Mouse (Mus musculus) C2C12 (cell line): ENCODE measurements around the gene Capn11. TPM values are rescaled to one million over a fixed set of nuclear protein-coding genes. Genes with fewer than 3 reads are reported as not detected.
A peak's percentile ranks its signal among the peaks of the same experiment; 100 is the strongest.

Source experiments
- H3K27me3 ChIP-seq: one replicate; pipeline ENCODE4 v1.6.1; 2011; ENCODE audit not compliant: control insufficient read depth, insufficient read depth, insufficient read length
- H3K36me3 ChIP-seq: one replicate; pipeline ENCODE4 v1.6.1; 2011; ENCODE audit not compliant: control insufficient read depth, insufficient read depth
- H3K4me3 ChIP-seq: one replicate; pipeline ENCODE4 v1.5.1; 2011; ENCODE audit warnings: mild to moderate bottlenecking, control low read depth; ENCODE audit not compliant: poor library complexity, insufficient read depth, severe bottlenecking
- H3K79me2 ChIP-seq: one replicate; pipeline ENCODE4 v1.6.1; 2011; ENCODE audit not compliant: control insufficient read depth, insufficient read depth
- H3K79me3 ChIP-seq: one replicate; pipeline ENCODE4 v1.6.1; 2011; ENCODE audit warnings: low read depth, control low read depth
- H3ac ChIP-seq: one replicate; pipeline ENCODE3; 2011; ENCODE audit warnings: low read depth; ENCODE audit not compliant: control insufficient read depth, insufficient read length
- CEBPB ChIP-seq: IDR thresholded peaks from one replicate; pipeline ENCODE4 v1.6.1; 2011; ENCODE audit warnings: low read depth, mild to moderate bottlenecking, control low read depth, moderate library complexity
- CTCF ChIP-seq: IDR thresholded peaks from one replicate; pipeline ENCODE4 v1.5.1; 2011; ENCODE audit not compliant: control insufficient read depth, insufficient read depth, insufficient read length
- FOSL1 ChIP-seq: IDR thresholded peaks from one replicate; pipeline ENCODE4 v1.8.0; 2011; ENCODE audit warnings: mild to moderate bottlenecking, low read length; ENCODE audit not compliant: poor library complexity, insufficient read depth, severe bottlenecking
- MAX ChIP-seq: IDR thresholded peaks from one replicate; pipeline ENCODE4 v1.6.1; 2011; ENCODE audit warnings: mild to moderate bottlenecking, control low read depth
- MYOD1 ChIP-seq: IDR thresholded peaks from one replicate; pipeline ENCODE4 v1.6.1; 2011; ENCODE audit warnings: low read depth; ENCODE audit not compliant: control insufficient read depth, insufficient read length
- MYOG ChIP-seq: IDR thresholded peaks from one replicate; pipeline ENCODE4 v1.6.1; 2011; ENCODE audit not compliant: control insufficient read depth, insufficient read length; ENCODE audit errors: extremely low read depth
- USF1 ChIP-seq: IDR thresholded peaks from one replicate; pipeline ENCODE4 v1.6.1; 2011; ENCODE audit warnings: low read depth, mild to moderate bottlenecking, control low read depth, moderate library complexity
- polyA plus RNA-seq: library from polyadenylated mRNA; unstranded; fragments of >200 nt; fragmentation: generic; extraction: Trizol; gene quantifications from one replicate; pipeline ENCODE4 v1.2.1, GENCODE M21; 2012; ENCODE audit warnings: missing spikeins

Gene Capn11
- polyA plus RNA-seq, 1 experiment = 0.04 TPM

DNA sequence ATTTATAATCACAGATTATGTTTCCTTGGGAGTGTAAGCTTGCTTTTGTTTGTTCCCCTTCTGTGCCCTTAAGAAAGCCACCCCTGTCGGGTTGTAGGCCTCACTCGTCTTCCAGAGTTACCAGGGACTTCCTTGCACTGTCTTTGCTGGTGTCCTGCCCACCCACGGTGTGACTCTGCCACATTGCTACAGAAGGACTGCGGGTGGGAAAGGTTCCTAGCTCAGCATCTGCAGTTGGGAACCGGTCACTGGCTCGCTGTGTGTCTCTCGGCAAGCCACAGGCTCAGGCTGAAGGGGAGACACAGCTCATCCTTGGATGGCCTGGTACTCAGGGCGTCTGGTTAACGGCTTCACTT lies 42.1 kb upstream of the Capn11 start:
- H3K36me3 ChIP-seq = peaks cover 30% of the 10 kb centered on the region
- no peak for TF ChIP-seq MAX
- no peak for TF ChIP-seq CEBPB
- no peak for TF ChIP-seq MYOD1
- no peak for TF ChIP-seq MYOG
- TF ChIP-seq USF1 = no peak
- TF ChIP-seq FOSL1 = no peak
- TF ChIP-seq CTCF = no peak
- peaks cover 8% of the 10 kb centered on the region for H3K79me3 ChIP-seq
- H3K4me3 ChIP-seq = no peak overlapping the region
- peaks cover 15% of the 10 kb centered on the region for H3K79me2 ChIP-seq
- no peak overlapping the region for H3ac ChIP-seq
- H3K27me3 ChIP-seq = no peaks in the 10 kb centered on the region

DNA sequence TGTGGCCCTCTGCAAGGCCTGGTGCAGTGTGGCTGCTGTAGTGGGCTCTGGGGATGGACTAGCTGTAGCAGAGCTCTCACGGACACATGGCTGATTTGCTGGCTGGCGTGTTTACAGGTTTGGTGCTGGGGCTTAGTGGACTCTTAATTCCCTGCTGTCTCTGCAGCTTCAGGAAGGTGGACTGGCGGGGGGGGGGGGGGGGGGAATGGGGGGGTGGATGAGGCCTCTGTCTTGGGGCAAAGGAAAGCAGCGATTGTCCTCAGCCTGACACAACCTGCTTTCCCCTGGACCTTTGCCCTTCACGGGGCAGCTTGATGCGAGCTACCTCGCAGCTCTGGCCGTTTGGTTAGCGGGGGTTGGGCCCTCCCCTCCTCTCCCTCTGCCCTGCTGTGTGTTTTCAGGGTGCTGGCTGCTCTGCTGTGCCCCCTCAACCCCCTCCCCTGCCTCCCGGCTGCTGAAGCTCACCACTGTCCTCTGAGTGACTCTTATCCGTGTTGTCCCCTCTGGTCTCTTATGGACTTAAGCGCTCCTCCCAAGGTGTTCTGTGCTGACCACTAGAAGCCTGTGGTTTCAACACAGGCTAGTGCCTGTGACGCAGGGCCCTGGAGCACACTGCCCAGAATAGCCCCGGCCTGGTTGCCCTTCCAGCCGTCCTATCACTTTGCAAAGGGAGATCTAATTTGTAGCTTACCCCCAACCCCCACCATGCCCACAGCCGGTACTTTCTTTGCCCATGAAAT lies 41.5 kb upstream of the Capn11 start:
- Histone ChIP-seq H3K36me3 (peaks cover 31% of the 10 kb centered on the region), H3K79me3 (peaks cover 8% of the 10 kb centered on the region)

DNA sequence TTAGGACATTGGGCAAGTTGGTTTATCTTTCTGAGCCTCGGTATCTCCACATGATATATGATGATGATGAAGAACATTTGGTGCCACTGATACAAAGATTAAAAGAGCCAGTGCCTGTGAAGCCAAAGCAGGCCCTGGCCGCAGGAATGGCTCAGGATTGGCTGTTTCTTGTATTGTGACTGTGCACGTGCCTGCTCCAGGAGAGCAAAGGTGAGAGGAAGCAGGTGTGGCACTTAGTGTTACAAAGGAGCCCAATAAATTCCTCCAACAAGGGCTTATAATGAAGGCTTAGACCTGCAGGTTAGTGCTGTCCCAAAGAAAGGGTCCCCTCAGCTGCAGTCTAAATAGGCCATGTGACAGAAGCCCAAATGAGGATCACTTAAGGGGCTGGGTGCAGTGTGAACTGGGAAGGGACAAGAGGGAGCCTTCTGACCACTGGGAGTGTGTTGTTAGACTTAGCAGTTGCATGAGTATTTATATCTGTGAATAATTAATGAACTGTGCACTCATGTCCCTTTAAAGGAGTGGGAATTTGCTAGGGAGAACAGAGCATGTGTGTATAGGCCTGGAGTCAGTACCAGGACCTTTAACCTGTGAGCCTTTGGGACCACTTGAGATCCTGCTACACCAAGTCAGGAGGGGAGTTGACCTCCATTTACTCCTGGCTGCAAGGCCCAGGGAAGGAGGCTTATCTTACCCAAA lies 40.1 kb upstream of the Capn11 start:
- H3K27me3 ChIP-seq = no peaks in the 10 kb centered on the region
- no peak for TF ChIP-seq MYOD1
- no peak for TF ChIP-seq FOSL1
- TF ChIP-seq CTCF = no peak
- no peak for TF ChIP-seq MAX
- TF ChIP-seq USF1 = no peak
- H3ac ChIP-seq = no peak overlapping the region
- peaks cover 31% of the 10 kb centered on the region for H3K36me3 ChIP-seq
- no peak overlapping the region for H3K4me3 ChIP-seq
- peaks cover 24% of the 10 kb centered on the region for H3K79me2 ChIP-seq
- peaks cover 13% of the 10 kb centered on the region for H3K79me3 ChIP-seq

More for the DNA sequence above, 41.5 kb upstream of the Capn11 start:
- Histone ChIP-seq H3K27me3 (no peaks in the 10 kb centered on the region), H3ac (no peak overlapping the region), H3K4me3 (no peak overlapping the region), H3K79me2 (peaks cover 18% of the 10 kb centered on the region)
- TF ChIP-seq MYOD1 (no peak), MAX (no peak), FOSL1 (no peak), CTCF (no peak), USF1 (no peak), CEBPB (no peak), MYOG (no peak)

DNA sequence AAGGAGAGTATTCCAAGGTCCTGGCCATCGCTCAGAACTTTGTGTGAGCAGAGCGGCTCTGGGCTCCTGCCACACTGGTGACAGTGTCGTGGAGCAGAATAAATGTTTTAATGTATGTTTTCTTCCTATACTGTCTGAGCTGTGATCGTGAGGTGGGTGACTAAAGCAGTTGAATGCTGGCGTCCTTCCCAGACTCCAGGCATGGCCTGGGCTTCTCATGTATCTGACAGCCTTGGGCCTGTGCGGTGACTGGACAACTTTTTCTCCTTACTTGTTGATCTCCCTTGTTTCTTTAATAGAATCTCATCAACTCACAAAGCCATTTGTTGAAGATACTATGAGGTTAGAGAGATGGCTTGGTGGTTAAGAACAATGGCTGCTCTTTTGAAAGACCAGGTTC lies 39.2 kb upstream of the Capn11 start:
- TF ChIP-seq USF1 = no peak
- no peak for TF ChIP-seq FOSL1
- no peak for TF ChIP-seq CEBPB
- Histone ChIP-seq H3K36me3 (peaks cover 31% of the 10 kb centered on the region), H3K27me3 (no peaks in the 10 kb centered on the region), H3K79me2 (peaks cover 32% of the 10 kb centered on the region), H3ac (no peak overlapping the region), H3K79me3 (peaks cover 20% of the 10 kb centered on the region), H3K4me3 (no peak overlapping the region)

DNA sequence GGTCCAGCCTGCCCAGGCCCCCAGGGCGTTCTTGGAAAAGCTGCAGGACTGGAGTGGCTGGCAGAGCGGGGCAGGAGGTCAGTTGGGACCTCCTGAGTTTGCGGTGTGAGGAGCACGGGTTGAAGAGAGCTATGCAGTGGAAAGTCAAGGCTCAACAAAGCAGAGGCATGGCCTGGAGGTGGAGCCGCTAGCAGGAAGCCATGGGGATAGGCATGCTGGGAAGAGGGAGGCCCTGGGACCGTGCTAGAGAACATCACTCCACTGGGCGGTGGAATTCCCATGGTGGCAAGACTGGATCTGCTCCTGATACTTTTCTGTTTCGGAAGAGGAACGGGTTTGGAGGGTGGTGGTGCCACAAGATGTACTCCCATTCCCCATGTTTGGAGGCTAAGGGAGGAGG lies 37.9 kb upstream of the Capn11 start:
- H3K27me3 ChIP-seq = no peaks in the 10 kb centered on the region
- no peak overlapping the region for H3K4me3 ChIP-seq
- H3K36me3 ChIP-seq = peaks cover 31% of the 10 kb centered on the region
- H3K79me2 ChIP-seq = peaks cover 46% of the 10 kb centered on the region
- TF ChIP-seq CEBPB (no peak), FOSL1 (no peak), MYOD1 (no peak), USF1 (no peak), MYOG (no peak), CTCF (no peak), MAX (no peak)
- peaks cover 32% of the 10 kb centered on the region for H3K79me3 ChIP-seq
- H3ac ChIP-seq = no peak overlapping the region

DNA sequence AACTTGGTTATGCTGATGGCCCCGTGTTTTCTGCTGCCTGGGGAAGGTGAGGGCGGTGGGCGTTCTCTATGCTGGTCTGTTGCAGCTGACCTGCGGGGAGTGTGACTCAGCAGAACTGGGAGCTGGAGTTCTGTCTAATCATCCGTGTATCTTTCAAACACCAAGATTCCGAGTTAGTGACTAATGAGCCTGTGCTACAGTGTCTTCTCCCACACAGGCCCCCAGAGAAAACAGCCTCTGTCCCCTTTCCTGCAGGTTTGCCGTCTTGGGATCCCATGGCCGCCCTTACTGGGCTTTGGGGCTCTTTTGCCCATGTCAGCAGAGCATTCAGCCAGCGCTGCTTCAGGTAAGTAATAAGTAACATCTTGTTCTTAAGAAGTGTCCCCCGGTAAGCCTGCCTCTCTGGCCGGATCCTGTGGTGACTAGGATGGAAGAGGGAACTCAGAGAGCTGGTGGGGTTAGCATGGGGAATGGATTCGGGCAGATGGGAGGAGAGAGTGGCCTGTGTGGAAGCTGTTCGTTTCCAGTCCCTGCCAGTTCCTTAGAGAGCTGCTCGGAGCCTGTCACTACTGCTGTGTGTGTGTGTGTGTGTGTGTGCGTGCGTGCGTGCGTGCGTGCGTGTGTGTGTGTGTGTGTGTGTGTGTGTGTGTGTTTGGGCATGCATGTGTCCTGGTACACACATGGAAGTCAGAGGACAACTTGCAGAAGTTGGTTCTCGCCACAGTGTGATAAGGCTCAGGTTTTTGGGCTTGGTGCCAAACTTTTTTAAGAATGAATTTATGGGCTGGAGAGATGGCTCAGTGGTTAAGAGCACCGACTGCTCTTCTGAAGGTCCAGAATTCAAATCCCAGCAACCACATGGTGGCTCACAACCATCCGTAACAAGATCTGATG lies 36.3 kb upstream of the Capn11 start:
- Histone ChIP-seq H3ac (peak overlapping the region; percentile 4), H3K79me2 (peaks cover 61% of the 10 kb centered on the region), H3K4me3 (peak overlapping the region; percentile 23), H3K36me3 (peaks cover 31% of the 10 kb centered on the region), H3K79me3 (peaks cover 43% of the 10 kb centered on the region), H3K27me3 (no peaks in the 10 kb centered on the region)
- no peak for TF ChIP-seq CEBPB
- TF ChIP-seq FOSL1 = peak; percentile 41
- no peak for TF ChIP-seq MAX
- TF ChIP-seq USF1 = no peak
- no peak for TF ChIP-seq MYOG
- TF ChIP-seq MYOD1 = peak; percentile 61
